Mouse (Mus musculus) thymus, adult 2 months (tissue): ENCODE data around the gene Stum.

Experiments used
- CTCF ChIP-seq: fragments of 200-500 bp; IDR thresholded peaks from 2 replicates; pipeline ENCODE4 v1.5.1; 2012; ENCODE audit warnings: mild to moderate bottlenecking, control low read depth, low read length, moderate library complexity, borderline replicate concordance; ENCODE audit not compliant: control insufficient read depth, poor library complexity, insufficient read depth; ENCODE audit errors: extremely low read depth
- POLR2A ChIP-seq: fragments of 200-500 bp; IDR thresholded peaks from 2 replicates; pipeline ENCODE4 v1.6.1; 2012; ENCODE audit warnings: mild to moderate bottlenecking, low read length, control low read depth, moderate library complexity; ENCODE audit not compliant: control insufficient read depth, poor library complexity, insufficient read depth; ENCODE audit errors: extremely low read depth

DNA sequence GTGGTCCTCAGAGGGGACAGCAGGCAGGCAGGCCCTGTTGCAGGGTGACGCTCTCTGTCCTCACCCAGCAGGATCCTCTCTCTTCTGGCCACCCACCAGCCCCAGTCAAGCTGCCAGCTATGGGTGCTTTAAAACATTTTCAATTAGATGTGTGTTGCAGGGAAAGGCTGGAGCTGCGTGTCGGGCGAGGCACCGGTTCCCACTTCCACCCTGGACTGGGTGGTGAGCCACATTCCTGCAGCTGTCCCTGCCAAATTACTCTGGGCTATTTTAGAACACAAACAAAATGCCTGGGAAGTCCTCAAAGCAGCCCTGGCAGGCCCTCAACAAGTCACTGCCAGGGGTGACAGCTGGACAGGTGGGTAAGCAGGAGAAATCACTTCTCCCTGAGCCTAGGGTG lies 20.9 kb downstream of the Stum start:
- TF ChIP-seq CTCF, result no peak
- TF ChIP-seq POLR2A, result no peak
